Mouse (Mus musculus) heart, embryonic 11.5 days (tissue): ENCODE data around the gene Man1c1. TPM values are rescaled to one million over a fixed set of nuclear protein-coding genes. Genes with fewer than 3 reads are reported as not detected.

Experiments
- microRNA-seq: library from miRNA; unstranded; fragments of <30 nt; microRNA quantifications from one replicate; pipeline ENCODE4, GENCODE M21; 2016; ENCODE audit warnings: borderline number of aligned reads
- polyA plus RNA-seq: library from polyadenylated mRNA; unstranded; fragments of >200 nt; fragmentation: Nextera tagmentation; extraction: Ambion mirVana; gene quantifications from 2 replicates; pipeline ENCODE4 v1.2.1, GENCODE M21; 2014

Man1c1 gene
- polyA plus RNA-seq, 1 experiment from 2014 or later, result 8.6 TPM

Small RNAs within 50 kb of the gene (microRNA-seq; reads per million reads assigned to microRNA genes)
- gene Mir6403, result not detected

Other genes starting within 250 kb of the Man1c1 start
- gene Stmn1, start 236.0 kb downstream of the Man1c1 start, polyA plus RNA-seq, result 962 and 991 TPM in 2 replicates
- gene Paqr7, start 207.6 kb downstream of the Man1c1 start, polyA plus RNA-seq, result 4.2 and 4.8 TPM in 2 replicates
- 5.6 and 6.6 TPM in 2 replicates for gene Aunip, start 193.3 kb downstream of the Man1c1 start, polyA plus RNA-seq
- 167 and 177 TPM in 2 replicates for gene Mtfr1l, start 168.9 kb downstream of the Man1c1 start, polyA plus RNA-seq
- 22.4 and 25.3 TPM in 2 replicates for gene Selenon, start 152.1 kb downstream of the Man1c1 start, polyA plus RNA-seq
- gene Ldlrap1, start 63.7 kb upstream of the Man1c1 start, polyA plus RNA-seq, result 11.4 and 13.5 TPM in 2 replicates
- 20.7 and 22.6 TPM in 2 replicates for gene Maco1, start 149.1 kb upstream of the Man1c1 start, polyA plus RNA-seq
- 54.0 and 68.6 TPM in 2 replicates for gene Rhd, start 160.2 kb upstream of the Man1c1 start, polyA plus RNA-seq
- gene Tmem50a, start 210.7 kb upstream of the Man1c1 start, polyA plus RNA-seq, result 149 and 150 TPM in 2 replicates
- 331 and 353 TPM in 2 replicates for gene Rsrp1, start 219.3 kb upstream of the Man1c1 start, polyA plus RNA-seq
- gene Syf2, start 226.6 kb upstream of the Man1c1 start, polyA plus RNA-seq, result 59.5 and 61.5 TPM in 2 replicates